Mouse (Mus musculus) liver, adult 2 months (tissue): ENCODE measurements around the gene Sigirr.

Source experiments
- CTCF ChIP-seq: fragments of 200-500 bp; IDR thresholded peaks from 2 replicates; pipeline ENCODE4 v1.5.1; 2011; ENCODE audit warnings: low read depth, low read length, control low read depth
- POLR2A ChIP-seq: fragments of 200-500 bp; IDR thresholded peaks from 2 replicates; pipeline ENCODE4 v1.6.1; 2011; ENCODE audit warnings: low read length, control low read depth; ENCODE audit not compliant: insufficient read depth; ENCODE audit errors: extremely low read depth

GRCm38 (mm10) chr7:141143112-141143511, 42.7 kb upstream of the Sigirr start:
- TF ChIP-seq CTCF (peak; percentile 73), POLR2A (no peak)
